Mouse (Mus musculus) myocyte (in vitro differentiated cells): ENCODE data around the gene Rac3.

Experiments
- MYOD1 ChIP-seq, 3 experiments: IDR thresholded peaks; one replicate each; pipeline ENCODE4 v1.6.1; 2011; ENCODE audit warnings: control low read depth in 2 of 3, low read depth in 2 of 3, mild to moderate bottlenecking in 2 of 3, moderate library complexity in 1 of 3; ENCODE audit not compliant: insufficient read length in 2 of 3, control insufficient read depth in 1 of 3
- POLR2A ChIP-seq: IDR thresholded peaks from one replicate; pipeline ENCODE4 v1.6.1; 2011; ENCODE audit warnings: low read depth, mild to moderate bottlenecking, control low read depth, moderate library complexity; ENCODE audit not compliant: insufficient read length
- TCF12 ChIP-seq: IDR thresholded peaks from one replicate; pipeline ENCODE4 v1.6.1; 2011; ENCODE audit warnings: mild to moderate bottlenecking, control low read depth; ENCODE audit not compliant: poor library complexity, insufficient read depth, severe bottlenecking
- USF1 ChIP-seq: IDR thresholded peaks from one replicate; pipeline ENCODE4 v1.6.1; 2011; ENCODE audit warnings: low read depth, mild to moderate bottlenecking, control low read depth, moderate library complexity

DNA sequence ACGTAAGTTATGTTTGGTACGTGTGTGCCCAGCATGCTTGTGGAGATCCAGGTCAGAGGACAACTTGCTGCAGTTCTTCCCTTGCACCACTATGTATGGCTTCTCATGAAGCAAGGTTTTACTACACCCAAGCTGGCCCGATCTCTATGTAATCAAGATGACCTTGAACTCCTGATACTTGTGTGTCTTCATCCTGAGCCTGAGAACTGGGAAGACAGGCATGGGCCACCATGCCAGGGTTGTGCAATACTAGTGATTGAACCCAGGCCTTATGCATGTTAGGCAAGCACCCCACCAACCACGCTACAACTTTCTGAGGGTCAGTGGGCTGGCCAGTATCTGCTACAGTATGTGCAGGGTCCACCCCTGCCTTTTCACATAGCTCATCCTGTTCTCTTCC lies 44.3 kb upstream of the Rac3 start:
- TF ChIP-seq MYOD1 (IDR thresholded peaks at IDR 0.05; ENCODE audit: control insufficient read depth in 1 of 3, insufficient read length in 2 of 3, low read depth in 2 of 3): no peak
- TF ChIP-seq POLR2A: no peak
- no peak for TF ChIP-seq TCF12
- no peak for TF ChIP-seq USF1
